Mouse (Mus musculus) ES-E14 (cell line): ENCODE data around the gene Grin2b.

ENCODE experiments used
- CHD2 ChIP-seq: IDR thresholded peaks from 2 replicates; pipeline ENCODE4 v1.6.1; 2014; ENCODE audit warnings: mild to moderate bottlenecking, low read depth, low read length, inconsistent platforms
- HCFC1 ChIP-seq: IDR thresholded peaks from 2 replicates; pipeline ENCODE4 v1.6.1; 2012; ENCODE audit warnings: low read length, inconsistent platforms, borderline replicate concordance; ENCODE audit not compliant: insufficient read depth
- MAFK ChIP-seq: IDR thresholded peaks from 2 replicates; pipeline ENCODE4 v1.6.1; 2014; ENCODE audit warnings: mild to moderate bottlenecking, low read depth, low read length, inconsistent platforms; ENCODE audit not compliant: insufficient read depth
- ZC3H11A ChIP-seq: IDR thresholded peaks from 2 replicates; pipeline ENCODE4 v1.6.1; 2012; ENCODE audit warnings: low read depth, mild to moderate bottlenecking, inconsistent platforms, low read length, borderline replicate concordance
- ZNF384 ChIP-seq: IDR thresholded peaks from 2 replicates; pipeline ENCODE4 v1.6.1; 2012; ENCODE audit warnings: low read depth, low read length, inconsistent platforms

DNA sequence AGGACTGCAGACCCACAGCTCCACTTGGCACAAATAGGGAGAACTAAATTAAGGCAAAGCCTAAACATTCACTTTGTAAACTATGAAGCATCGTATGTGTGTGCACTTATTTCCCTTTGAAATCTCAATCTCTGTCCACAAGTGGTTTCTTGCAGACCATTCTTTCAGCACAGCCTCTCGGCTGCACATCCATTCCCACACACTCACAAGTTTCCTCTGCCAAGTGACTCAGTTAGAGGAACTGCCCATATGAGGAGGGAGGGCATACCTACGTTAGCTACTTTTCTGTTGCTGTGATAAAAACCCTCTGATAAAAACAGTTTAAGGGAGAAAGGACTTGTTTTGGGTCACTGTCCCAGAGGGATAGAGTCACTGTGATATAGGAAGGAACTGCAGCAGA is 152.9 kb downstream of the Grin2b start:
- TF ChIP-seq ZNF384 (no peak), MAFK (no peak), ZC3H11A (no peak), HCFC1 (no peak), CHD2 (no peak)
